Mouse (Mus musculus) megakaryocyte progenitor cell, adult 5-6 weeks (primary cell): ENCODE results near the gene Pltp. TPM values are rescaled to one million over a fixed set of nuclear protein-coding genes. Genes with fewer than 3 reads are reported as not detected.
"Not testable (repeated sequence)": the region's sequence is repeated elsewhere in the genome, so short reads cannot be mapped to it uniquely, and the experiment has no call there.

Experiments
- ATAC-seq: replicated peaks from 2 replicates; pipeline ENCODE4 v1.8.0; 2016; ENCODE audit warnings: mild to moderate bottlenecking, moderate TSS enrichment, inconsistent platforms; ENCODE audit not compliant: poor library complexity
- total RNA-seq, 2 experiments: library from RNA; stranded (forward) in 1 of 2; stranded (reverse) in 1 of 2; fragments of 157-497, 149-512 nt in 1 of 2; fragments of 200-1000 nt in 1 of 2; gene quantifications; 2 replicates each; pipeline versions ENCODE4 v1.2.3 to v1.2.4; 2015 to 2017

The Pltp gene
- total RNA-seq, 2 experiments from 2014 or later = 0.10 TPM; not detected in 1

GRCm38 (mm10) chr2:164856309-164857100, 1.0 kb downstream of the Pltp start:
- ATAC-seq = 0 out of 2 replicates have a peak, but pooled peaks have one; percentile 15

- not testable (repeated sequence) for ATAC-seq
Measured at GRCm38 (mm10) chr2:164855572-164855971, 1.9 kb downstream of the Pltp start.

DNA sequence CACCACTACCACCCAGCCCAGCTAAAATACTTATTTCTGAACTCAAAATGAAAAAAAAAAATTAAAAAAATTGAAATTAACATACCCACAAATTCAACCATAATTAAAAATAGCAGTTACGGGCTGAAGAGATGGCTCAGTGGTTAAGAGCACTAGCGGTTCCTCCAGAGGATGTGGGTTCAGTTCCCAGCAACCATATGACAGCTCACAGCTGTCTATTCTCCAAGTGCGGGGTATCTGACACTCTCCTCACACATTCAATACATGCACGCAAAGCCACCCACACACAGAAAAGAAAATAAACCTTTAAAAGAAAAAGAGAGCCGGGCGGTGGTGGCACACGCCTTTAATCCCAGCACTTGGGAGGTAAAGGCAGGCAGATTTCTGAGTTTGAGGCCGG, 7.5 kb downstream of the Pltp start:
- no peak for ATAC-seq

GRCm38 (mm10) chr2:164845782-164846181, 11.7 kb downstream of the Pltp start:
- ATAC-seq = 0 out of 2 replicates have a peak, but pooled peaks have one; percentile 34

- no peak for ATAC-seq
Measured at GRCm38 (mm10) chr2:164835164-164835563, 22.3 kb downstream of the Pltp start.

- peak; percentile 21; the same call in 1 of the 2 replicates for ATAC-seq
Measured at GRCm38 (mm10) chr2:164834531-164834930, 23.0 kb downstream of the Pltp start.

GRCm38 (mm10) chr2:164833314-164833959, 24.1 kb downstream of the Pltp start, which contains the start of gene Neurl2:
Neurl2 (minus strand) TSS chr2:164833456.
- ATAC-seq = peak; percentile 45

DNA sequence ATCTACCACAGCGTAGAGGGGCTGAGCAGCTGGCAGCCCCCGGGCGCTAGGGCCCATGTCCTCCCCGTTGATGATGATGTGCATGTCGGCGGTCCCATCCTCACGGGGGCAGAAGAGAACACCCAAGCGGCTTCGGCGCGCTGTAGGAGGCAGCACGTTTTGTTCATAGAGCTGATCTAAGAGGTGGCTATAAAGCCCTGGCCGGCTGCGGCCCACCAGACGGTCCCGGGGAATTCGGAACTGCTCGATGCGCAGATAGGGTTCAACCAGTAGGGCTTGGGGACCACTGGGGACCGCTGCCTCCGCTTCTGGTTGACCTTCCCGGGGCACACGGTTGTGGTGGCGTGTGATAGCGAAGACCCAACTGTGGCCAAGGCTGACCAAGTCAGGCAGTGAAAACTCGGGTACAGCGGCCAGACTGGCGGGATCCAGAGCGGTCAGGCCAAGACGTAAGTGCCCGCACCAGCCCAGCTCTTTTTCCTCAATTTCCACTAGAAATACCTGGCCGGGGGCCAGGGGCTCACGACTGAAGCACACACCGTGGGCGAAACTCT, 24.7 kb downstream of the Pltp start, which contains the start of gene Ctsa:
TSS of gene Ctsa (plus strand) at position 126 of the 554 bp plus-strand sequence.
- peak; percentile 85 for ATAC-seq

GRCm38 (mm10) chr2:164832032-164832747, 25.3 kb downstream of the Pltp start:
- peak; percentile 2 for ATAC-seq

- ATAC-seq = no peak
Measured at GRCm38 (mm10) chr2:164831029-164831428, 26.5 kb downstream of the Pltp start.

DNA sequence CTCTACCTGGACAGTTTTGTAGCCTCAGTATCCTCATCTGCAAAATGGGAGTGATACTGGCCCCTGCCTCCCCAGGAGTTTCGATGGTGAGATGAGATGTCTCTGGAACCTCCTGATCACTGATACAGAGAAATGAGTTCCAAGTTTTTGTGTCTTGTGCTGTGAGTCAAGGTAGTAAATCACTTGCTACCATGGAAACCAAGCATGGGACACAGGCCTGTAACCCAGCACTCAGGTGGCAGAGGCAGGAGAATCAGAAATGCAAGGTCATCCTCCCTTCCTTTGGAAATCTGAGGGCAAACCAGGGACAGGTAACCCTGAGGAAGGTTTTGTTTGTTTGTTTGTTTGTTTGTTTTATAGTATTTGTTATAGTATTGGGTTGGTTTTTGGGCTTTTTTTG, 28.4 kb downstream of the Pltp start:
- no peak for ATAC-seq

DNA sequence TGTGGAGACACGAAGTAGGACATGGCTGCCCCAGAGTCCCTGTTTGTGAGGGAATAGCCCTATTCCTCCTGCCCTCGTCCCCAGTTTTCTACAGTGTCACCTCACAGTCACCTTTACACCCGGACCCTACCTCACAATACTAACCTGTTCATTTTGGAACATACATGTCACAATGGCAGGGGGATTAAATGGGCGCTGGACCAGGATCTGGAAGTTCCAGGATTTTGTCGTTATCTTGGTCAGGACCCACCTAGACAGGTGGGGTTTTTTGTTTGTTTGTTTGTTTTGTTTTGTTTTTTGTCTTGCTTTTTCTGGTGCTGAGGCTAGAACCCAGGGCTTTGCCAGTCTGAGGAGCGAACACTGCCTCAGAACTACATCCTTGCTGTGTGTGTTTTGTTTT, 29.1 kb downstream of the Pltp start, which contains the start of gene Spata25:
TSS of gene Spata25 (minus strand) at position 101 of the 400 bp plus-strand sequence.
- no peak for ATAC-seq

GRCm38 (mm10) chr2:164827146-164827850, 30.2 kb downstream of the Pltp start:
- no peak for ATAC-seq

GRCm38 (mm10) chr2:164825521-164825920, 32.0 kb downstream of the Pltp start:
- ATAC-seq = no peak

- ATAC-seq = no peak
Measured at GRCm38 (mm10) chr2:164823969-164824368, 33.5 kb downstream of the Pltp start.

DNA sequence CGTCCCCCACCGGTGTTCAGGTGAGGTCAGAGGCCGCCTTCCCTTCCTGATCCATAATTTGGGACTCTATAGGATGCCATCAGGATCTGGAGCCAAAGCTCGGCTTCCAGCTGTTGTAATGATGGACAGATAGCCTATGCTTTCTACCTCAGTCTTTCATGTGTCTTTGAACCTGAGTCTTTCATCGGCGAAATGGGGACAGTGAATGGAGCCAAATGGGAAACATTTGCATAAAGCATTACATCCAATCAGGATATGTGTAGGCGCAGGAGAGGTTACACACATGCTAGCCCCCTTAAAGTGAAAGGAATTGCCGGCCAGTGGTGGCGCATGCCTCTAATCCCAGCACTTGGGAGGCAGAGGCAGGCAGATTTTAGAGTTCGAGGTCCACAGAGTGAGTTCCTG, 34.3 kb downstream of the Pltp start:
- ATAC-seq = peak; percentile 63

DNA sequence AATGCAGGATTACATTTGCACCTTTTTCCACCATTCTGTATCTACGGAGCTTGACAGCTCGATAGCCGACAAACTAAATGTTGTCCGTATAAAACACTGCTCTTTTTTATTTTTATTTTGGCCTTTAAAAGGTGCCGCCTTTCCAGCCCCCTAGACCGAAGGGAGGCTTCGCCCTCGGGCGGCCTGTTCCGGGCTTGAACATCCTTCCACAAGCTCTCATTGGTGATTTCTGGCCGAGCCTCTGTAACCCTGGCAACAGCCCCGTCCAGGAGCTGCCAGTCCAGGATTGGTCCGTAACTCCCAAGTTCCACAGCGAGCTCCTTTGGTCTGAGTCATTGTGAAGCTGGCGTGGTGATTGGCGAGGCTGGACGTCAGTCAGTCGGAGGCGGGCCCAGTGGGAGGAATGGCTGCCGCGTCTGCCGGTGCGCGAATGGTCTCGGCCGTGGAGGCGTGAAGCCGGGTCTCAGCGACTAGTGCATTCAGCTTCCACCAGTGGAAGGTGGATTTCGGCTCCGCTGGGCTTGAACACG, 34.8 kb downstream of the Pltp start, which contains the start of gene Zswim1:
TSS of gene Zswim1 (plus strand) at position 51 of the 530 bp plus-strand sequence.
- ATAC-seq = peak; percentile 98

DNA sequence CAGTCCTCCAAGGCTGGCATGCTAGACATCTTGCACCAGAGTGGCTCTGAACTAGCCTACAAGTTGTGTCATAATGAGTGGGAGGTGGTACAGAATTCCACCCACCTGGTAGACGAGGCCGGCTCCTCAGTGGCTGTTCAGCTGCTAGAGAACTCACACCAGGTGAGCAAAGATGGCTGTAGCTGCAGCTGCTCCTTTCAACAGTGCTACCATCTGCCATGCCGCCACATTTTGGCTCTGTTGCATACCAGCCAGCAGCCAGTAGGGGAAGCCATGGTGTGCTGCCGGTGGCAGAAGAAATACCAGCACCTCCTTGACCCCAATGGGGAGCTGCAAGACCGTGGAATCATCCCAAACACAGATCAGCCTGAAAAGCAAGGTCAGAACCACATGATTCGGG, 36.5 kb downstream of the Pltp start:
- no peak for ATAC-seq

GRCm38 (mm10) chr2:164817703-164818102, 39.8 kb downstream of the Pltp start:
- no peak for ATAC-seq

DNA sequence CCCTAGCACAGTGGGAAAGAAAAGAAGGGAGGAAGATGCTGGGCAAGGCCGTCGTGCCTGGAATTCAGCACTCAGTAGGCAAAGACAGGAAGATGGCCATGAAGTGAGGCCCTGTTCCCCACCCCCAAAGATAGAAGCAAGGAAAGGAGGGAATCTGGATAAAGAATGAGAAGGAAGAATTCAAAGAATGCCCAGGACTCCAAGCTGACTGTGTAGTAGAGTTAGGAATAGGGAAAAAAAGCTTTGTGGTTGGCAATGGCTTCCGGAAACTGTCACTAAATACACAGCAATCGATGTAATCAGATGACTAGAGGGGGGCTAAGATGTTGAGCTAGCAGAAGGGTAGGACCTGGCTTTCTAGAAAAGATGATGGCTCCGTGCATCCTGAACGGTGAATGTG, 40.3 kb downstream of the Pltp start:
- ATAC-seq = no peak
